Mouse (Mus musculus) kidney, adult 9 months (tissue): ENCODE measurements at regions not wholly inside any gene's neighbourhood (a gene's known extent, or its start where the extent isn't known, plus 50 kb on each side); places are given as distances from the start of the nearest gene placed in this dataset.
A peak's percentile ranks its signal among the peaks of the same experiment; 100 is the strongest.

Experiments
- DNase-seq: peaks from one replicate; pipeline ENCODE4 v3.0.0; 2022

GRCm38 (mm10) chr17:92900056-92900455 lies 298.8 kb upstream of the Adcyap1 start:
- peak; percentile 76 for DNase-seq

GRCm38 (mm10) chr17:92940521-92940920 lies 258.3 kb upstream of the Adcyap1 start:
- peak; percentile 73 for DNase-seq
